Mouse (Mus musculus) E14TG2a.4 (cell line): ENCODE measurements at regions not wholly inside any gene's neighbourhood (a gene's known extent, or its start where the extent isn't known, plus 50 kb on each side); places are given as distances from the start of the nearest gene placed in this dataset.

Source experiments
- H3K27me3 ChIP-seq: 2 replicates; pipeline ENCODE4 v1.6.1; 2014; ENCODE audit warnings: low read length, control low read depth; ENCODE audit not compliant: insufficient read depth
- H3K36me3 ChIP-seq: 2 replicates; pipeline ENCODE4 v1.6.1; 2014; ENCODE audit warnings: low read length, control low read depth; ENCODE audit not compliant: insufficient read depth
- H3K4me1 ChIP-seq: replicated peaks from 2 replicates; pipeline ENCODE4 v1.6.1; 2014; ENCODE audit warnings: low read depth, low read length, control low read depth
- H3K4me3 ChIP-seq: replicated peaks from 2 replicates; pipeline ENCODE4 v1.5.1; 2014; ENCODE audit warnings: mild to moderate bottlenecking, low read length
- H3K9me3 ChIP-seq: 2 replicates; pipeline ENCODE4 v1.6.1; 2014; ENCODE audit warnings: low read length, control low read depth
- CTCF ChIP-seq: conservative IDR thresholded peaks from 2 replicates; pipeline ENCODE4 v1.5.1; 2014; ENCODE audit warnings: low read length
- NANOG ChIP-seq: IDR thresholded peaks from 2 replicates; pipeline ENCODE4 v1.6.1; 2014; ENCODE audit warnings: borderline replicate concordance, low read length, mixed read lengths
- POU5F1 ChIP-seq: IDR thresholded peaks from 2 replicates; pipeline ENCODE4 v1.6.1; 2014; ENCODE audit warnings: low read length, borderline replicate concordance

DNA sequence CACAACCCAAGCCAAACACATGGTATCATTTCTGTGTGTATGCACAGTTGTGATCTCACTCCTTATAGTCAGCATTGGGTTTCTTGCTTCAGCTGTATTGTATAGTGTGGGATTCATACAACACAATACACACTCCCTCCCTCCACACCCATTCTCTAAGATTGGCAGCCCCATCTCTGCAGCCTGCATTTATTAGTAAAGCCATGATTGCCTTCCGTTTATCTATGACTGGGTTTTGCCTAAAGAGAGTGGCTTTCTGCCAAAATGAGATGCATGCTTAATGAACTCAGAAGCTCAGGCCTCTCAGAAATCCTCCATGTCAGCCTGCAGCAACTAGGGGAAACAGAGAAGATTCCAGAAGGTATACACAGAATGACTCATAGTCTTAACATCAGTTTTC is 129.4 kb upstream of the Chl1 start:
- H3K4me3 ChIP-seq, result no peak overlapping the region
- no peaks in the 10 kb centered on the region for H3K27me3 ChIP-seq
- H3K36me3 ChIP-seq, result no peaks in the 10 kb centered on the region
- TF ChIP-seq CTCF (no peak), POU5F1 (no peak), NANOG (no peak)
- no peaks in the 10 kb centered on the region for H3K4me1 ChIP-seq
- H3K9me3 ChIP-seq, result no peaks in the 10 kb centered on the region

DNA sequence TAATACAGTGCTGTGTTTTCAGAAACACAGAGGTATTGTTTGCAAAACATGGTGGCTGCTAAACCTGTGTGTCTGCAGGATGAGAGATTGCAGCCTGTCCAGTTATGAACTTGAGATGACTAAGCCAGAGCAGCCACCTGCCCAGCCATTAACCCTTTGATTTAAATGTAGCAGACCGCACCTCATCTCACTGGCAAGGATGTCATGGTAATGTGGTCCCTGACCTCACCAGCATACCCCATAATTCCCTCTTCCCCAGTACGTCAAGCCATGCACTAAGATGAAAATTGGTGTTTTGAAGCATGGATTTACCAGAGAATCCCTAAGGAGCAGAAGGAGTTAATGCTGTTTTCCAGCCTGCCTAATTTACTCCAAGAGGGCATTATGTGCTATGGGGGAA is 128.5 kb upstream of the Chl1 start:
- Histone ChIP-seq H3K36me3 (no peaks in the 10 kb centered on the region), H3K4me3 (no peak overlapping the region), H3K9me3 (no peaks in the 10 kb centered on the region), H3K27me3 (no peaks in the 10 kb centered on the region), H3K4me1 (no peaks in the 10 kb centered on the region)
- TF ChIP-seq NANOG, result no peak
- no peak for TF ChIP-seq POU5F1
- TF ChIP-seq CTCF, result no peak

DNA sequence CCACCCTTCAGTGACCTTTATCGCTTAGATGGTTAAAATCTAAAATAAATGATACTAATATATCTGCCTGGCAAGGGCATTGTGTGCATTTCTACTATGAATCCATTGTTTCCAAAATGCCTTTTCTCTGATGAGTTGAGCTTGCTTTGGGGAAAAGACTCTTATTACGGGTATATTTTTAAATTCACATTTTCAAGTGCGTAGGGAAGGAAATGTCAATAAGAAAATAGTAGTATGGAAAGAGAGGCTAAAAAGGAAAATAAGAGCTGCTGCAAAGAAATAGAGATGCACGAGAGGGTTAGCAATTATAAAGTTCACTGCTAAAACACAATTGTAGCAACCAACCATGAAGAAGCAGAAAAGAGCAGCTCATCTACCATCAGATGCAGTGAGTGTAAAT is 123.8 kb upstream of the Chl1 start:
- Histone ChIP-seq H3K4me1 (no peaks in the 10 kb centered on the region), H3K36me3 (no peaks in the 10 kb centered on the region), H3K4me3 (no peak overlapping the region), H3K9me3 (no peaks in the 10 kb centered on the region), H3K27me3 (no peaks in the 10 kb centered on the region)
- TF ChIP-seq POU5F1 (no peak), CTCF (no peak), NANOG (no peak)

DNA sequence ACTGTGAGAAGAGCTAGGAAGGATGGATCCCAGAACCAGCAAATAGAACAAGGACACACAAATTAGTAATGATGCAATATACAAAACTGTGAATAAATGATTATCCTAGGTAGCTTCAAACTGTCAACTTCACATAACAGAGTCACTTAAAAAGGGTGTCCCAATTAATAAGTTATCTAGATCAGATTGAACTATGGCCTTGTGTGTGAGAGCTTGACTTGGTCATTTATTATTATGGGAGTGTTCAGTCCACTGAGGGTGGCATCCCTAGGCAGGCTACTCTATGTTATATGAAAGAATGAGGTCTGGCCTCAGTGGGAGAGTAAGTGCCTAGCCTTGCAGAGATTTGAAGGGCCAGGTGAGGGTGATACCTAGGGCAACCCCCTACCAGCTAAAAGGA is 104.4 kb upstream of the Chl1 start:
- Histone ChIP-seq H3K27me3 (no peaks in the 10 kb centered on the region), H3K36me3 (no peaks in the 10 kb centered on the region), H3K9me3 (no peaks in the 10 kb centered on the region), H3K4me3 (no peak overlapping the region), H3K4me1 (no peaks in the 10 kb centered on the region)
- TF ChIP-seq POU5F1 (no peak), CTCF (no peak)

DNA sequence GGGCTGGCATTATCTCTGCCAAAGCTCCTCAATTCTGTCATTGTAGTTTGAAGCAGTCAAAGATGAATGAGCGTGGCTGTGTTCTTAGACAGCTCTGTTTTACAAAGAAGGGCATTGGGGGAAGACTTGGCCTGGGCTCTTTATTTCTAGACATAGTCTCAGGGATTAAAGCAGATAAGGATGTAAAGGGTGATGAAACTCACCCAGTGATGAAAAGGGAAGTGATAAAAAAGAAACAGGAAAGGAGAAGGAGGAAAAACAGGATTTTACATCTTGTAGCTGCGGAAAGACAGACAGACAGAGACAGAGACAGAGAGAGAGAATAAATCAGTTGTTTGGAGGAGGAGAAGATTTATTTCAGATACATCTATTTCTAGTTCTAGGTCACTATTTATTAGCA is 95.5 kb upstream of the Chl1 start:
- TF ChIP-seq CTCF (no peak), NANOG (no peak), POU5F1 (no peak)
- H3K4me3 ChIP-seq, result no peak overlapping the region
- H3K36me3 ChIP-seq, result no peaks in the 10 kb centered on the region
- no peaks in the 10 kb centered on the region for H3K9me3 ChIP-seq
- no peaks in the 10 kb centered on the region for H3K4me1 ChIP-seq
- H3K27me3 ChIP-seq, result no peaks in the 10 kb centered on the region

DNA sequence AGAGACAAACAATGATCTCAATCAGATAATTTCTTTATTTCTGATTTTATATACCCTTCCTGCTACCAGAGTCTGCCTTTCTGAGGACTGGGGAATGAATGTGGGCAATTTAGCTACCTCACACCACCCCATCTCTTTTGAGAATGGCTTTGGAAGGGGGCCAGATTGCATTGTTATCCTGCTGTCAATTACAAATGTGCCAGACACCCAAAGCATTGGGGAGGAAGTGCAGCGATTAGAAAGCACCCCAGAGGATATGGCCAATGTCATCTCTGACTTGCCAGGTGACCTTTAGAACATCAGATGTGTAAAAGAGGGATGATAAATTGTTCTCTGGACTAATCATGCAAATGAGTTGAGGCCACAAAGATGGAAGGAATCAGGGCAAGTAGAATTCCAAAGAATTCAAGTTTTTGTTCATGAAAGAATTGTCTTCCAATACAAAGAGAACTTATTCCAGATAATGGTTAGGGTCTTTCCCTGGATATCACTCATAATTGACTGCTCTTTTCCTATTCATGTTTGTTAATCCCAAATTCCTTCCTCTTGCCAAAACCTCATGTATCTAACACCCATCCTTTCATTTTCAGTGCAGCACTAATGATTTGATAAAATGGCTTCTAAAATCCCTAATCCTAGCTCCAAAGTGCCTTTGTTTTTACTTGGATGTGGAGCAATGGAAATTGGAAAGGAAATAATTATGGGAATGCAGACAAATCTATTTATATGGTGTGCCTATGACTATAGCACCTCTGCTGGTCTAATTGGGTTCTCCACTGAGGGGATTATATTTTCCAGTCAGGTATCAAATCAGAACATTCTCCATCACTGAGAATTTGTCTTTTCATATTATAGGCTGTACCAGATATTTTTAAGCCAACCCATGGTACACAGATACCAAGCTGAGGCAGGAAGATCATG is 89.1 kb upstream of the Chl1 start:
- TF ChIP-seq POU5F1 (no peak), NANOG (no peak), CTCF (no peak)
- no peak overlapping the region for H3K4me3 ChIP-seq

DNA sequence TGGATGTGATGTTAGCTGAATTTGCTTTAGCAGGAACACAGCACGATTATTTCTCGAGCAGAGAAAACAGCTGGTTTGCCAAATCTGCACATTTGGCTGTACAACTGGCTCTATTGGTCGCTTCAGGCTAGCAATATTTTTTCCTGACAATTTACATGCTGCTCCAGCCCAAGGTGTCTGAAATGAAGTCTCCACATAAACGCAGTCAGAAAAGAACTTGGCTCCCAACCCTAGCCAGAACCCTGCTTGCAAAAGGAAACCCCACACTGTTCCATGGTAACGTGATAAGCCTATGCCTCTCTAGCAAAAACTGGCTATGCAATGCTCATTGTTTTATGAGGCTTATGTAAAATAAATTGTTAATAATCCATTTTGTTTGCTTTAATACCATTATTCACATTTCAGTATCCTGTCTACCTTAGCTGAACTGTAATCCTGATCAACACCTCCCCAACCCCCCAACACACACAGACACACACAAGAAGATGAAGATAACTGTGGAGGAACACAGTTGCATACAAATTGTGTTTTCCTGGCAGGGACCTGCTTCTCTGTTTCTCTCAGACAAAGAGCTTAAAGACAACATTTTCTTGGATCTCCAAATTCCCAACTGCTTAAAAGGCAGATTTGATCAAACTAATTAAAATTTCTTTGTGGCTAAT is 79.3 kb upstream of the Chl1 start:
- no peaks in the 10 kb centered on the region for H3K36me3 ChIP-seq
- H3K9me3 ChIP-seq, result no peaks in the 10 kb centered on the region
- no peak overlapping the region for H3K4me3 ChIP-seq
- no peaks in the 10 kb centered on the region for H3K27me3 ChIP-seq
- H3K4me1 ChIP-seq, result no peaks in the 10 kb centered on the region
- TF ChIP-seq NANOG (no peak), POU5F1 (no peak), CTCF (no peak)

More for the DNA sequence above, 89.1 kb upstream of the Chl1 start:
- Histone ChIP-seq H3K4me1 (no peaks in the 10 kb centered on the region), H3K27me3 (no peaks in the 10 kb centered on the region), H3K36me3 (no peaks in the 10 kb centered on the region), H3K9me3 (no peaks in the 10 kb centered on the region)

DNA sequence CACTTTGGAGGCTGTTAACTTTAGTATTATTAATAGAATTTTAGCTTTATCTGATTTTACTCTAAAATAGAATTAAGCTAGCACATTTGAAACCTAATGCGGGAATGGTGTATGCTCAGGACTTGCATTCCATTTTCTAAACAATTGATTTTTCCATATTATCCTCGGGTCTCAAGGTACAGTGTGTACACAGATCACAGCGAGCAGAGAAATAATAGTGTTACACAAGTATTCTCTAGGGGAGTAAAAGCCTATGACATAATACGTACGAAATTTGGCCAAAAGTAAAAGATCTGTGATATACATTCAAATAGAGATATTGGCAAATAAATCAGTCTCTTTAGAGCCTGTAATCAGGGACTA is 78.8 kb upstream of the Chl1 start:
- no peaks in the 10 kb centered on the region for H3K9me3 ChIP-seq
- no peak for TF ChIP-seq POU5F1
- TF ChIP-seq CTCF, result no peak
- TF ChIP-seq NANOG, result no peak
- H3K4me3 ChIP-seq, result no peak overlapping the region
- no peaks in the 10 kb centered on the region for H3K36me3 ChIP-seq
- H3K27me3 ChIP-seq, result no peaks in the 10 kb centered on the region
- H3K4me1 ChIP-seq, result no peaks in the 10 kb centered on the region
